Mouse (Mus musculus) cerebellum, postnatal 25 days (tissue): ENCODE measurements around the gene Hsf4.

Experiments
- DNase-seq, 2 experiments: peaks; one replicate each; pipeline ENCODE4 v3.0.0; 2021; ENCODE audit warnings: mixed read lengths in 2 of 2

Gene Hsf4

DNA sequence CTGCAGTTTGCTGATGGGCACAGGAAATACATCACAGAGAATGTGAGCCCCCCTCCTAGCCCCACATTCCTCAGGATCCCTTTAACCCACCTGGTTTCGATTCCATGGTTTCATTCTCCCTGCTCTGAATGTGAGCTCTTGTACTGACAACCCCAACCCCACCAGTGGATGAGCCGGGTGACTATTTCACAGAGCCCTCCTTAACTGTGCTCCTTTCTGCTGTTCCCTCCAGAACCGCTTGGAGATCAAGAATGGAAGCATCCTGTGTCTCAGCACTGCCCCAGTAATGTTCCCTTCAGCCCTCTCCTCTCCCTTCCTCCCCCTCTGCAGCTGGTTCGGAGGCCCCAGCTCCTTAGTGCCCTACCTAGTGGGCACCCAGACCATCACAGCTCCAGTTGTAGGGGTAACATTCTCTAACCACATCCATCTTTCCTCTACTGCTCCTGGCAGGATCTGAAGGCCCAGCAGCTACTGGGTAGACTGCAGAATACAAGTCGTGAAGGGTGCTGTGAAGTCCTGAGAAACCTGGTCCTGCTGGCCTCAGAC lies 36.6 kb downstream of the Hsf4 start:
- peak; percentile 31 to 45 for DNase-seq

DNA sequence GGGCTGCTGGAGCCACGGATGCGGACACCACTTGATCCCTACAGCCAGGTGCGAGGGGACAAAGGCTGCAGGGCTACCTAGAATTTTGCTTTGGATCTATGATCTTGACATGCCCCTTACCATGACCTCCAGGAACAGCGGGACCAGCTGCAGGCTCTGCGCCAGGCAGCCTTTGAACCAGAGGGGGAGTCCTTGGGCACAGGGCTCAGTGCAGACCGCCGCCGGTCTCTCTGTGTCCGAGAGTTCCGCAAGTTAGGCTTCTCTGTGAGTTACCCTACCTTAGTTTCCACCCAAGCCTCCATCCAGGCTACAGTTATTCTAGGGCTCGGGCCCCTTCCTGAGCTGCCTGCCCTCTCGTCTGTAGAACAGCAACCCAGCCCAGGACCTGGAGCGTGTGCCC lies 38.1 kb downstream of the Hsf4 start:
- peak in 1 of 2 experiments; percentile 49 for DNase-seq

DNA sequence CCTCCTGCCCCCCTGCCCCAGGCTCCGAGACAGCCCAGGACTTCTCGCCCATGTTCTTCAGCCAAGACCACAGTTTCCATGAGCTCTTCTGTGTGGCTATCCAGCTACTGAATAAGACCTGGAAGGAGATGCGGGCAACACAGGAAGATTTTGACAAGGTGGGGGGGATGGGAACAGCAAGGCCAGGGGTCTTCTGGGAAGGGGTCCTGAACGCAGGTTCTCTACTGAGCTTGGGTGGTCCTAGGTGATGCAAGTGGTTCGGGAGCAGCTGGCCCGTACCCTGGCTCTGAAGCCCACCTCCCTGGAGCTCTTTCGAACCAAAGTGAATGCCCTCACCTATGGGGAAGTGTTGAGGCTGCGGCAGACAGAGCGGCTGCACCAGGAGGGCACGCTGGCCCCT lies 38.8 kb downstream of the Hsf4 start:
- DNase-seq, result peak in 1 of 2 experiments; percentile 45

DNA sequence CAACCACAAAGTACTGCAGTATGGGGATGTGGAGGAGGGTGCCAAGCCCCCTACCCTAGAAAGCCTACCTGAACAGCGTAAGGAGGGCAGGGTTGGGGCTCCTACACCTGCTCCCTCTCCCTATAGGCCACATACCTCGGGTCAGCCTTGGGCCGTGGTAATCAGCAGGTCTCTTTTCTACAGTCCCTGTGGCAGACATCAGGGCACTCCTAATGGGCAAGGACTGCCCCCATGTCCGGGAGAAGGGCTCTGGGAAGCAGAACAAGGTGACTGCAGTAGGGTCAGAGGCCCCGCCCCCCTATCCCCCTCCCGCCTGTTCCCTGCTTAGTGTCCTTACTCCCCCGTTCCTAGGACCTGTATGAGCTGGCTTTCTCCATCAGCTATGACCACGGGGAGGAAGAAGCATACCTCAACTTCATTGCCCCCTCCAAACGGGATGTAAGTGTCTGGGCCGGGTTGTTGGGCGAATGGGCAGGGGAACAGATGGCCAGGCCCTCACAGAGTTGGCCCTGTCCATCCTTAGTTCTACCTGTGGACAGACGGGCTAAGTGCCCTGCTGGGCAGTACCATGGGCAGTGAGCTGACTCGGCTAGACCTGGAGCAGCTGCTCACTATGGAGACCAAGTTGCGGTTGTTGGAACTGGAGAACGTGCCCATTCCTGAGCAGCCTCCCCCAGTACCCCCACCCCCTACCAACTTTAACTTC lies 39.7 kb downstream of the Hsf4 start:
- peak; percentile 95 to 96 for DNase-seq

DNA sequence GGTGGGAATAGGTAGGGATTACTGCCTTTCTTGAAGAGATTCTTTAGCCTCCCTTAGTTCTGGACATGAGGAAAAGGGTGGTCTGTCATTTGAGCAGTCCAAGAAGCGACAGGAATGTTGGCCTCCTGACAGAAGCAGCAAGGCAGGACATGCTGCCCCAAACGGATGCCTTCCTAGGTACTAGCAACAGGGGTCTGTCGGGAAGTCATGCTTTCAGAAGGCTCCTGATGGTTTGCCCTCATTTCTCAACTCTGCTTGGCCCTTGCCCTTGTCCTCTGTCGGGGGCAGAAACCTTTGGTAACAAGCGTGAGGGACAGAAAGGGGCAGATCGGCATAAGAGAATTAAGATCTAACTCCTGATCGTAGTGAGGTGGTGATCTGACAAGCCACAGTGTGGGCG lies 40.5 kb downstream of the Hsf4 start:
- peak; percentile 52 to 66 for DNase-seq

DNA sequence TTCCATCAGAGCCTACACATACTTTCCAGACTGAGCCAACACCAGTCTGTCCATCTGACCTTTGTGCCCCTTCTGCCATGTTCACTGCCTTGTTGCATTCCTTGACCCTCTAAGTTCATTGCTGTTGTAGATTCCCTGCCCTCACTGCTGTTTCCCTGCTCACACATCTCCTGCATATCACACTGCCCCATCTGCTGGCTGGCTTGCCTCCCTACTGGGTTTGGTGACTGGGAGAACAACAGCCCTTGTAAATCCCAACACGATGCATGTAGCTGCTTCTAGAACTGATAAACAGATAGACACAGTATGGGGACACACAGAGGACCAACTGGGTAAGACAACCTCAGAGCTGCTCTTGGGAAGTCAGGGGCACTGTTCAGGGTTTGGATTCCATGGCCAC lies 42.1 kb downstream of the Hsf4 start:
- no peak for DNase-seq

DNA sequence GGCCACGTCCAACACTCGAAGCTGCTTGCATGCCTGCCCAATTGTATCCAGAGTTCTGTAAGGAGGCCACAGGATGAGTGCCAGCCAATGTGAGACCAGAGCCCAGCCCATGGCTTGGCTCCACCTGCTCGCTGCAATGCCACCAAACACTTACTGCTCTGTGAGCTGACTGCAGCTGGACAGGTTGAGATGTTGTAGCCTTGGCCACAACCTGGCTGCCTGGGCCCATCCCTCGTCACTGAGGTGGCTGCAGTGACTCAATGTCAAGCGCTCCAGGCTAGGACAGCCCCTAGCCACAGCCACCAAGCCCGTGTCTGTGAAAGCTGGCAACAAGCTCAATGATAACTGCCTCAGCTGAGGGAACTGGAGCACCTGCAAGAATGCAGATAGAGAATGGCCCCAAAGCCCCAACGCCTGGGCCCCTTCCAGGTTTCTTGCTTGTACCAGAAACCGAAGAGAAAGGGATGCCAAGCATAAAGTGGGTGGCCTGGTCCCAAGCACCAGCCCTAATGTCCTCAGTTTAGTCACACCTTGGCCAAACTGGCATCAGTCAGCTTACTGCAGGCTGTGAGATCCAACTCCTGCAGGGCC lies 43.4 kb downstream of the Hsf4 start:
- peak; percentile 55 to 65 for DNase-seq

DNA sequence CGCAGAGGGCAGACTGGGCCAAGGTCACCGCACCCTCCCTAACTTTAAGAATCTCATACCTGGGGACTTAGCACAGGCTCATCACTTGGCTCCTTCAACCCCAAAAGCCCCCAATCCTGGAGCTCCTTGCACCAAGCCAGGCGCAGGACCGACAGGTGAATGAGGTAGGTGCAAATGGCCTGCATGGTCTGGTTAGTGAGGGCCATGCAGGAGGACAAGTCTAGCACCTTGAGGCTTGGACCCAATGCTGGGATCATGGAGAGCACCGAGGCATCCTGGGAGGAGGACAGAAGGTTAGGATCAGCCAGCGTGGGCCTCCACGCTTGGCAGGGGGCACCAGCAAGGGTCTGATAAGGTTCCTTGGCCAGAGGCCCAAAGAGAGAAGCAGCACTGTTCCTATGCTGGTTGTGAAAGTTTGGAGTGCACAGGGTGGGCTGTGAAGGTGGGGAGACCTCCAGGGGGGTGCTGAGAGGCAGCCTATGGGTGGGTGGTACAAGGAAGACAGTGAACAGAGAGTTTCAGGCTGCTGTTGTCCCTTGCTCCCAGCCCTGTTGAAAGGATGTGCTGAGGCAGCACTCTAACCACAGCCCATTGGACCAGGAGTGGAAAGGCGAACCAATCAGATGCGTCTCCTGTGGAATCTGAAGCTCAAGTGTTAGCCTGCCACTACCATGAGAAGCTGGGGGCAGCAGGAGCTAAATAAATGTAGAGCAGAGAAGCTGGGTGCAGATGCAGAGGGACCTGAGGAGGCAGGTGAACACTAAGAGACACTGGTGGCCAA lies 44.2 kb downstream of the Hsf4 start:
- peak in 1 of 2 experiments; percentile 21 for DNase-seq

DNA sequence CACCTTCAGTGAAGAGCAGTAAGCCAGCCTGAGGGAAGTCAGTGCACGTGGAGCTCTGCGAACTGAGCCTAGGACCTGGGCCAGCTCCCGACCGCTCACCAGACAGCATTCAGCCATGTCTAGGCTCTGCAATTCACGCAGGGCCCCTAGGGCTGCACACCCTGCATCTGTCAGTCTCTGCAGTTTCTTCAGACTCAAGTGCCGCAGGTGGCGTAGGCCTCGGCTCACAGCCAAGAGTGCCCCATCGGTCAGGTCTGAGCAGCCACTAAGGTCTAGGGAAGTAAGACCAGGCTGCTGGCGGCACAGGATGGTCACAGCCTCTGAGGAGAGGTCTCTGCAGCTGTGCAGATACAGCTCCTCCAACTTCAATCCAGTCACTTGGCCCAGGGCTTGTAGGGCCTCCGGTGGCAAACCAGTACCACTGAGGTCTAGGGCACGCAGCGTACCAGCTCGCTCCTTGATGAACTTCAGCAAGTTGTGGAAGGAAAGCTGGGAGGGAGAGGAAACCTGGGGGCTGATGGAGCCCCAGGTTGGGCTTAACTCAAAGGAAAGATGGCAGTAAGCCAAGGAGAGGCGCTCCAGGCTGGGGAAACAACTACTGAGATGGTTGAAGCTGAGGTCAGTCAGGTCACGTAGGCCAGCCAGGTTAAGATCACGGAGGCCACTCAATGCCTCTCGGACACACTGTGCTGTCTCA lies 45.6 kb downstream of the Hsf4 start:
- DNase-seq, result peak; percentile 64 to 70

DNA sequence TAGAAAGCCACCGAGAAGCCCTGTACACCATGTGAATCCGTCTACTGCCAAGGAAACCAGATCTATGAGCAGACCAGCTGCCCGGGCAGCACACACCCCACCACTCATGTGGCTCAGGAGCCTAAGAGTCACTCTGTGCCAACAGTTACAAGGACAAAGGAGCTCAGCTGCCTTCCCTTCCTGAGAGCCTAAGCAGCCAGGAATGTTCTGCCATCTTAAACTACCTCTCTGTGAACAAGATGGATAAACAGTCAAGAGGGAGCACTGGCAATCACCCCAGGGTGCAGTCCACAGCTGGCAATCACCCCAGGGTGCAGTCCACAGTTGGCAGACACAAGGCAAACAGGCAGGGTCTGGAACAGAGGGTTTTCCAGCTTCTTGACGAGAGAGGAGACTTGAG lies 48.3 kb downstream of the Hsf4 start:
- peak in 1 of 2 experiments; percentile 17 for DNase-seq

DNA sequence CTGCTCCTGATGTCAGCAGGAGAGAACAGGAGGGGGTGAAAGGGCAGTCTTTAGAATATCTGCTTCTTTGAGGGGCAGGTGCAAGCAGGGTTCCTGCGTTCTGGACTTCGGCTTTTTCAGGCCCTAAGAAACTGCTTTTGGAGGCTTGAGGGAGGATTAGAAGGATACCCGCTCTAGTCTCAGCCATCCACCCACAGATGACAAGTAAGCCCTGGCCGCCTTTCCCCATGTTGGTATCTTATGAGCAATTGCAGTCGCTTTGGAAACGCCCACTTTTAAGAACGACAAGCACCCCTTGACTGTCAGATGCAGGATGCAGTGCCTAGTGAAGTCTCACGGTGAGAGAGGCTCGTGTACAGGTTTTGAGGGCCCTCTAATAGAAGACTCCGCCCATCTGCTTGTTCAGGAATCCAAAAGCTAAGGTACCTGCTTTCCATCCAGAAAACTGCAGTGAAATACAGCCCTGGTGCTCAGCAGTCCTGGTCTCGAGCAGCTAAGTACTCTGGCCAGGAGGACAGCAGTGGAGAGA lies 49.1 kb downstream of the Hsf4 start:
- DNase-seq, result no peak

DNA sequence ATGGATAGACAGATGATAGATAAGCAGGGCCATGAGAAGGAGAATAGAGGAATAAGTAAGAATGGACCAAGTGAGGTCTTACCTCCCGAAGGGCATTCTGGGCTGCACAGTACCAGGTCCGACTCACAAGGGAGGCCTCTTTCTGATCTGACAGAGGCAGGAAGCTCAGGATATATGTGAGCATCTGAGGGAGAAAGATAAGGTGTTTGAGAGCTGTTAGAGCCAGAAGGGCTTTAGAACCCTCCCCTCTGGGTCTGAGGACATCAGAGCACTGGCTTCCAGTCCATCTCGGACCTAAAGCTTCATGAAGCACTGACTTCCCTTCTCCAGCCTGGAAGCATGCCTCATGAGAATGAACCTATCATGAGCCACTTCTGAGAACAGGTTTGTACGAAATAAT lies 53.6 kb downstream of the Hsf4 start:
- no peak for DNase-seq
